Mouse (Mus musculus) neural tube, embryonic 13.5 days (tissue): ENCODE results near the gene Fads1. TPM values are rescaled to one million over a fixed set of nuclear protein-coding genes. Genes with fewer than 3 reads are reported as not detected.

Source experiments
- ATAC-seq: fragments of 200-750 bp; cut with Nextera tagmentation; 2 replicates; pipeline ENCODE4 v1.8.0; 2017; ENCODE audit warnings: low read depth, mild to moderate bottlenecking, moderate TSS enrichment, moderate library complexity
- H3K27ac ChIP-seq: fragments of 300-500 bp; sonication (generic); replicated peaks from 2 replicates; pipeline ENCODE4 v1.5.1; 2015; ENCODE audit warnings: moderate library complexity, mild to moderate bottlenecking, inconsistent platforms
- H3K27me3 ChIP-seq: fragments of 300-500 bp; sonication (generic); 2 replicates; pipeline ENCODE4 v1.6.1; 2015; ENCODE audit warnings: mild to moderate bottlenecking, inconsistent platforms
- H3K36me3 ChIP-seq: fragments of 300-500 bp; sonication (generic); 2 replicates; pipeline ENCODE4 v1.6.1; 2015; ENCODE audit warnings: mild to moderate bottlenecking, inconsistent platforms
- H3K4me1 ChIP-seq: fragments of 300-500 bp; sonication (generic); replicated peaks from 2 replicates; pipeline ENCODE4 v1.6.1; 2015; ENCODE audit warnings: inconsistent platforms
- H3K4me2 ChIP-seq: fragments of 300-500 bp; sonication (generic); 2 replicates; pipeline ENCODE4 v1.6.1; 2015; ENCODE audit warnings: inconsistent platforms, mild to moderate bottlenecking, moderate library complexity
- H3K4me3 ChIP-seq: fragments of 300-500 bp; sonication (generic); 2 replicates; pipeline ENCODE4 v1.5.1; 2015; ENCODE audit warnings: mild to moderate bottlenecking, inconsistent platforms
- H3K9ac ChIP-seq: fragments of 300-500 bp; sonication (generic); 2 replicates; pipeline ENCODE4 v1.6.1; 2015; ENCODE audit warnings: moderate library complexity, mild to moderate bottlenecking, inconsistent platforms
- H3K9me3 ChIP-seq: fragments of 300-500 bp; sonication (generic); 2 replicates; pipeline ENCODE4 v1.6.1; 2016; ENCODE audit warnings: inconsistent platforms
- WGBS: fragments of 180-500 bp; shearing (Covaris S2); methylation state at CpG from one replicate; pipeline ENCODE4 v1.1.7; 2015; 5-methylcytosine and 5-hydroxymethylcytosine counted together
- polyA plus RNA-seq: library from polyadenylated mRNA; unstranded; fragments of >200 nt; fragmentation: Nextera tagmentation; extraction: Ambion mirVana; gene quantifications from 2 replicates; pipeline ENCODE4 v1.2.1, GENCODE M21; 2015

Fads1 gene
- polyA plus RNA-seq, 1 experiment from 2014 or later: 146 TPM

DNA sequence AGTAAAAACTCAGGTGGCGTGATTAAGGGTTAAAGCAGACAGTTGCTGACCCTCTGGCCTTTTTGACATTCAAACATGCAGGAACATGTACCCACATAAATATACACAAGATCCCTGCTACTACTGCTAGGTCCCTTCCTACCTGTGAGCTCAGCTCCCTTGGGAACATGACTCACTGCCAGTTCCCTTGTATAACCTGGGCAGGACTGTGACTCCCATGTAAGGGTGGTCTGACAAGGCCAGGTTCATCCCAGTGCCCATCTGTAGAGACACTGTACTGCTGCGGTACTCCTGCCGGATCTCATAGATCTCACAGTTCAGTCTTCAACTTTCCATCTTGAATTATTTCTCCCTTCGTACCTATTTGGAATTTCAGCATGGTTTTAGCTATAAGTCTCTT lies 14.4 kb downstream of the Fads1 start:
- H3K9me3 ChIP-seq: no peaks in the 10 kb centered on the region
- peaks cover 71% of the 10 kb centered on the region for H3K36me3 ChIP-seq
- no peak overlapping the region for H3K4me2 ChIP-seq
- 89% methylated on average over 4 of the region's 4 CpGs for WGBS
- no peak overlapping the region for H3K9ac ChIP-seq
- H3K27ac ChIP-seq: no peak overlapping the region
- no peak overlapping the region for H3K4me3 ChIP-seq
- no peak for ATAC-seq
- no peaks in the 10 kb centered on the region for H3K27me3 ChIP-seq
- no peaks in the 10 kb centered on the region for H3K4me1 ChIP-seq

DNA sequence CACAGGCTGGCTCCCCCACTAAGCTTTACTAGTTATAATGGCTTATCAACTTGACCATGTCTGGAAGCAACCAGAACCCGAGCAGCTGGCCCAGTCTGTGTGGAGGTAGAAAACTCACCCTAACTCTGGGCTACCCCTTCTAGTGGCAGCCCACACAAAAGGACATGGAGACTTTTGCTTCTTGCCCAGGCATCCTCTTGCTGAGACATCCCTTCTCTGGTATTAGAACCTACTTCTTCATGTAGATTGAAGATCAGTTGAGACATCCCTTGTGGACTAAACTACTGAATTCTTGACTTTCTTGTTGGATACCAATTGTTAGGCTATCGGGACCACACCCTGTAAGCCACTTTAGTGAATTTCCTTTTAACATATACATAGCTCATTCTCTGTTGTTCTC lies 15.6 kb downstream of the Fads1 start:
- Histone ChIP-seq H3K4me1 (peaks cover 8% of the 10 kb centered on the region), H3K36me3 (peaks cover 60% of the 10 kb centered on the region), H3K27me3 (no peaks in the 10 kb centered on the region), H3K9ac (no peak overlapping the region), H3K4me3 (no peak overlapping the region), H3K4me2 (no peak overlapping the region), H3K9me3 (no peaks in the 10 kb centered on the region), H3K27ac (0 out of 2 replicates have a peak overlapping the region, but pooled peaks have one; percentile 9)
- WGBS: 83% methylated on average over 2 of the region's 2 CpGs
- ATAC-seq: no peak

DNA sequence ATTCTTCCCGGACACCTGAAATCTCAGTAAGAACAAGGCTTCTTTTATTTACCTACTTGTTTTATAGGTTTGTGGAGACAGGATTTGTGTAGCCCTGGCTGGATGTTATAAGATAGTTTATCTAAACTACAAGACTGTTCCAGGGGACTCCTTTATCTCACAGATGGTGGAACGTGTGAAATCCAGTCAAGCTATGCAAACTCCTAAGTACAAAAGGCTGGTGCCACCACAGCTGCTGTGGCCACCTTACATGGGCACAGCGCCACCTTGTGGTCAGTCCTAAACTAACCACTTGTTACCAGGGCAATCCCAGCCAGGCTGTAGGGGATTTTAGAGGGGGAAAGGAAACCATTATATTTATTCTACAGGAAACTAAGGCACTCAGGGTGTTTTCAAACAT lies 16.0 kb downstream of the Fads1 start:
- 29% methylated on average over 3 of the region's 3 CpGs for WGBS
- Histone ChIP-seq H3K9me3 (no peaks in the 10 kb centered on the region), H3K27me3 (no peaks in the 10 kb centered on the region), H3K9ac (no peak overlapping the region), H3K4me2 (no peak overlapping the region), H3K27ac (0 out of 2 replicates have a peak overlapping the region, but pooled peaks have one; percentile 9), H3K4me3 (no peak overlapping the region), H3K36me3 (peaks cover 55% of the 10 kb centered on the region), H3K4me1 (peaks cover 10% of the 10 kb centered on the region)
- no peak; the same call in 1 of the 2 replicates for ATAC-seq

DNA sequence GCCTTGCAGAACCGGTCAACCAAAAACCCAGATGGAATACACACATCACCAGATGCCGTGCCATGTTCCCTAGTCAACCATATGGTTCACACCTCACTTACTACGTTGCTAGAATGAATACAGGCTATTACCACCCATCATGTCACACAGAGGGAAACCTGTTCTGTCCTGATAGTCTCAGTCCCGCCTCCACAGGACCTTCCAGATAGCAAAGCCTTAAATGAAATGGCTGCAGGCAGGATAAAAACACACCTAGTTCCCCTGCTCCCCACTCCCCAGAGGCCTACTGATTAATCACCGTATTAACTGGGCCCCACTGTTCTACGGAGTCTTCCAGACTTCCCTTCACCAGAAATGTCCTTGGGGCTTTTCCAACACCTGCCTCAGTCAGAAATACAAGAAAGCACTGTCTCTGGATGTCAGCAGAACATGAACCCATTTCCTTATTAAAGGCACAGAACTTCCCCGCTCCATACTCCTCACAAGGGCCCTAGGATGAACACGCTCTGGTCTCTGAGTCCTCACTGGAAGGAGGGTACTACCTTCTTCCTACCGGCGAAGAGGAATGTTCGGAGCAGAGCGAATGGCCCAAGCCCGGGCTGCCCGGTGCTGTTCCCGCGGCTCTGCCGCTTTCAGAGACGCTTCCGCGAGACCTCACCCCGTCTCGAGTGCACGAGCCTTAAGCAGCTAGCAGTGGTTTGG lies 20.6 kb downstream of the Fads1 start:
- Histone ChIP-seq H3K4me3 (peak overlapping the region; percentile 70), H3K27ac (peak overlapping the region; percentile 83; the same call in 1 of the 2 replicates), H3K4me1 (peaks cover 21% of the 10 kb centered on the region), H3K9ac (peak overlapping the region; percentile 83), H3K36me3 (peaks cover 46% of the 10 kb centered on the region), H3K27me3 (no peaks in the 10 kb centered on the region), H3K9me3 (no peaks in the 10 kb centered on the region), H3K4me2 (peak overlapping the region; percentile 93)
- WGBS: 2% methylated on average over 23 of the region's 23 CpGs
- ATAC-seq: peak; percentile 58; the same call in 1 of the 2 replicates

DNA sequence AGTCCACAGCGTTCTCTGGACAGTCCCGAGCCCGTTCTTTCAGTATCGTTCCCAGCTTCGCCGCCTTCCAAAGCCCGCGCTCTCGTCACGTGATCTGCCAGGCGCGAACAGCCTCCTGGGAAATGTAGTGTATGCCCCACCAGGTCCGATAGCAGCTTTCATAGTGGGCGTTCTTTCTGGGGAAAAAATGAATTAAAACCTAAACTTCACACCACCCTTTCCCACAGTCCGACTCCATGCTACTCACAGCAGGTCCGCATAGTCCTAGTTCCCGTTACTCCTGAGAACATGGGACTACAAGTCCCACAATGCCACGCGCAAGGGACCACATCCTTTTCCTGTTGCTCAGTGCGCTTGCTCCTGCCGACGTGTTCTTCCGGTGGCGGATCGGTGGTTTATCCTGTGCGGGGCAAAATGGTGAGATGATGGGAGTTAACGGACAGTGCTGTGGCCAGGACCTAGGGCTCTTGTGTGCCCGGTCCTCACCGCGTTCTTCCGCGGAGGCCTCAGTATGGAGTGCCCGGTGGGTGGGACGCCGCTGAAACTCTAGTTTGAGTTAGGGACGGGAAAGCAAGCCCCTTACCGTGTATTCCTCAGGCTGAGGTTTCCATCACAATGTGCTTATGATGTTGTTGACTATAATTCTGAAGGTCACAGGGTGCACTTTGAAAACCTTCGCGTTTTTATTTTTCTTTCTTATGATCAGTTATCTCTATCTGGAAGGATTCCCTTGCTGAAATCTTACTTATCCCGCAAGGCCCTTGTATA lies 21.3 kb downstream of the Fads1 start, which contains the start of the genes Tmem258 and Fen1:
Tmem258 (plus strand) TSS at position 167 of the 768 bp plus-strand sequence.
Fen1 (minus strand) TSS at position 322 of the 768 bp plus-strand sequence.
- H3K36me3 ChIP-seq: peaks cover 53% of the 10 kb centered on the region
- H3K9ac ChIP-seq: peak within 1 kb of the TSS; percentile 83
- under 1% methylated on average over 40 of the region's 40 CpGs for WGBS
- H3K27me3 ChIP-seq: no peaks in the 10 kb centered on the region
- H3K27ac ChIP-seq: peak within 1 kb of the TSS; percentile 83
- peak within 1 kb of the TSS; percentile 93 for H3K4me2 ChIP-seq
- peaks cover 21% of the 10 kb centered on the region for H3K4me1 ChIP-seq
- no peaks in the 10 kb centered on the region for H3K9me3 ChIP-seq
- ATAC-seq: peak; percentile 92
- peak within 1 kb of the TSS; percentile 70 for H3K4me3 ChIP-seq

DNA sequence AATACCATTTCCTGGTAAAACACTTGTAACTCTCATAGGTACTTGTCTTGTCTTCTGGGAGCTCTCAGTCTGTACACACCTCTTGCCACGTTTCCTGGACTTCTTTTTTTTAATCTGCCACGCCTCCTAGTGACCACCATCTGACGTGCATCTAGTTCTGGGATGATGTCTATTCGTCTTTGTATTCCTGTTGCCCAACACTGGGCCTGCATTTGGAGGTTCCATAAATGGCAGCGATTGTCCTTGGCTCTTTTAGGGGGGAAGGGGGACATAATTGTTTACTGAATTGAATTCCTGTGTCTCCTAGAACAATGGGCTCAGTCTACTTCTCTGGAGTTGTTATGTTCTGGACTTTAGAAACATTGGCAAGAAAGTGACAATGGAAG lies 21.9 kb downstream of the Fads1 start:
- H3K27ac ChIP-seq: peak overlapping the region; percentile 83; the same call in 1 of the 2 replicates
- H3K4me3 ChIP-seq: peak overlapping the region; percentile 70
- no peaks in the 10 kb centered on the region for H3K27me3 ChIP-seq
- H3K9me3 ChIP-seq: no peaks in the 10 kb centered on the region
- H3K9ac ChIP-seq: peak overlapping the region; percentile 83
- peaks cover 21% of the 10 kb centered on the region for H3K4me1 ChIP-seq
- peak; percentile 33; the same call in 1 of the 2 replicates for ATAC-seq
- H3K36me3 ChIP-seq: peaks cover 53% of the 10 kb centered on the region
- 3% methylated on average over 5 of the region's 5 CpGs for WGBS
- peak overlapping the region; percentile 93 for H3K4me2 ChIP-seq

DNA sequence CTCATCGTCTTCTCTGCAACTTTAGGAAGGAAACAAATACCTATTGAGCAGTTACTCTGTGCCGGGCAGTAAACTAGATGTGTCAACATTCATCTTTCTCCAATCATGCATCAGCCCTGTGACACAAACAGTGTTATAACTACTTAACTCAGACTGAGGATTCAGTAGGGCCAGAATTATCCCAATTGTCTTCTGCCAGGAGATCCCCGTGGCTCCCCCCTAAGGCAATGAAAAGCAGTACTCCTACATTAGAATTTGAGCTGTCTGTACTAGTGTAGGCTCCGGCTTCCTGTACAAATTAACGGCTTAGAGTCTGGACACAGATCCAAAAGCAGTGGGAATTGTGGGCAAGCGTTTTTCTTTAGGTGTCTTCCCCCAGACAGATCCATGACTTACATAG lies 22.4 kb downstream of the Fads1 start:
- no peak overlapping the region for H3K27ac ChIP-seq
- ATAC-seq: no peak
- H3K36me3 ChIP-seq: peaks cover 53% of the 10 kb centered on the region
- peak overlapping the region; percentile 70 for H3K4me3 ChIP-seq
- H3K27me3 ChIP-seq: no peaks in the 10 kb centered on the region
- whole genome bisulfite sequencing: 69% methylated on average over 6 of the region's 6 CpGs
- no peaks in the 10 kb centered on the region for H3K9me3 ChIP-seq
- peaks cover 21% of the 10 kb centered on the region for H3K4me1 ChIP-seq
- peak overlapping the region; percentile 83; the same call in 1 of the 2 replicates for H3K9ac ChIP-seq
- H3K4me2 ChIP-seq: peak overlapping the region; percentile 93

GRCm38 (mm10) chr19:10208851-10209250 lies 26.2 kb downstream of the Fads1 start:
- no peak overlapping the region for H3K9ac ChIP-seq
- H3K4me3 ChIP-seq: no peak overlapping the region
- ATAC-seq: no peak
- peaks cover 11% of the 10 kb centered on the region for H3K4me1 ChIP-seq
- no peaks in the 10 kb centered on the region for H3K9me3 ChIP-seq
- peaks cover 65% of the 10 kb centered on the region for H3K36me3 ChIP-seq
- H3K27me3 ChIP-seq: no peaks in the 10 kb centered on the region
- no peak overlapping the region for H3K4me2 ChIP-seq
- WGBS: 87% methylated on average over 3 of the region's 3 CpGs
- H3K27ac ChIP-seq: no peak overlapping the region

- 91% methylated on average over 4 of the region's 4 CpGs for WGBS
- no peak overlapping the region for H3K27ac ChIP-seq
- no peaks in the 10 kb centered on the region for H3K4me1 ChIP-seq
- ATAC-seq: no peak
- no peak overlapping the region for H3K4me3 ChIP-seq
- H3K36me3 ChIP-seq: peaks cover 65% of the 10 kb centered on the region
- no peaks in the 10 kb centered on the region for H3K27me3 ChIP-seq
- no peaks in the 10 kb centered on the region for H3K9me3 ChIP-seq
- no peak overlapping the region for H3K9ac ChIP-seq
- no peak overlapping the region for H3K4me2 ChIP-seq
Measured at GRCm38 (mm10) chr19:10210885-10211284, 28.2 kb downstream of the Fads1 start.

DNA sequence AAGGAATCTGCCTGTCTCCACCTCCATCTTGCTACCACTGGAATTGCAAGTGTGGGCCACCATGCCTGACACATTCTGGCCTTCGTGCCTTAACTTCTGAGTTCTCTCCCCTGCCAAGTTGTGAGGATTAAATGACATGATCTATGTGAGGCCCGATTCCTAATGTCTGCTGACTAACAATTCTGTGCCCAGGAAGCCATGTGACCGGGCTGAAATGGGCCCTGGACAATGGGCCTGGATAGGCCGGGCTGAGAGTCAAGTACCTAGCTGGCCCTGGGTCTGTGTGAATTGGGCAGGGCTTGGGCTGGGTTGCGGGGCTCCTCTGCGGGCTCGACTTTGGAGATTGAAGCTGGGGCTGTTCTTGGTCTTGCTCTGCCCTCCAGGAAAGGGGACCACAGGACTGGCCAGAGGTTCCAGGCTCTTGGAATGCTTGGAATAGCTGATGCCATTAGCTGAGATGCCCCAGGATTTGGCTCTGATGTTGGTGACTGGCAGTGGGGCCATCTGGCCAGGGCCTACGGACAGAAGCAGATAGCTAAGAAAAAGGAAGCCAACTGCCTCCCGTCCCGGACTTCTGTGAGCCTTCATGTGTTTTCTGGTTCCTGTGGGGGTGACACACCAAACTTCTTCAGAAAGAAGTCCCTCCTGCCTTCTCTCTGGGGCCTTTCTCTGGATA lies 31.2 kb downstream of the Fads1 start:
- peaks cover 34% of the 10 kb centered on the region for H3K36me3 ChIP-seq
- WGBS: 91% methylated on average over 10 of the region's 10 CpGs

GRCm38 (mm10) chr19:10216101-10216500 lies 33.4 kb downstream of the Fads1 start:
- no peak overlapping the region for H3K4me2 ChIP-seq
- H3K27me3 ChIP-seq: no peaks in the 10 kb centered on the region
- no peak overlapping the region for H3K4me3 ChIP-seq
- no peak overlapping the region for H3K9ac ChIP-seq
- no peaks in the 10 kb centered on the region for H3K9me3 ChIP-seq
- WGBS: 77% methylated on average over 8 of the region's 8 CpGs
- no peak overlapping the region for H3K27ac ChIP-seq
- peaks cover 13% of the 10 kb centered on the region for H3K36me3 ChIP-seq
- H3K4me1 ChIP-seq: no peaks in the 10 kb centered on the region
- no peak for ATAC-seq

More for the DNA sequence above, 31.2 kb downstream of the Fads1 start:
- H3K4me2 ChIP-seq: no peak overlapping the region
- H3K9me3 ChIP-seq: no peaks in the 10 kb centered on the region
- no peaks in the 10 kb centered on the region for H3K4me1 ChIP-seq
- H3K4me3 ChIP-seq: no peak overlapping the region
- H3K27ac ChIP-seq: no peak overlapping the region
- H3K27me3 ChIP-seq: no peaks in the 10 kb centered on the region
- ATAC-seq: no peak
- H3K9ac ChIP-seq: no peak overlapping the region

DNA sequence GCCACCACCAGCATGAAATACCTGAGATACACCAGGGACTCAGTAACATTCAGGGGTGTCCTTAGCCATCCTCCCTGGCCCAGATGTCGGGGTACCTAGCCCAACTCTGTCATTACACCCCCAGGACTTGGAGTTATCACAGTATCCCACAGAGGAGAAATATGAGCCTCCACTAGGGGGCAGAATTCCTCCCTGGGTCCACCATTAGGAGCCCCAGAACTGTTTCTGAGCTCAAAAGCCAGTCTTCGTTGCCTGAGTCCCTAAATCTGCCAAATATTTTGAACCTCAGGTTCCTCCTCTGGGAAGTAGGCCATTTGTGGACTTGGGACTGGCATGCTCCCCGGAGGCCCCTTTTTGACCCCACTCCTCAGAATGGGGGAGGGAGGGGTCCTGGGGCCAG lies 36.4 kb downstream of the Fads1 start:
- no peak overlapping the region for H3K9ac ChIP-seq
- H3K4me3 ChIP-seq: no peak overlapping the region
- no peak overlapping the region for H3K4me2 ChIP-seq
- H3K4me1 ChIP-seq: no peaks in the 10 kb centered on the region
- no peaks in the 10 kb centered on the region for H3K27me3 ChIP-seq
- no peak for ATAC-seq
- no peak overlapping the region for H3K27ac ChIP-seq
- no peaks in the 10 kb centered on the region for H3K9me3 ChIP-seq
- WGBS: 58% methylated on average over 3 of the region's 3 CpGs
- H3K36me3 ChIP-seq: no peaks in the 10 kb centered on the region
